Mouse (Mus musculus) urinary bladder, postnatal 36 days (tissue): ENCODE measurements around the gene Terb2.
A peak's percentile ranks its signal among the peaks of the same experiment; 100 is the strongest.
"Not testable (repeated sequence)": the region's sequence is repeated elsewhere in the genome, so short reads cannot be mapped to it uniquely, and the experiment has no call there.

ENCODE experiments used
- DNase-seq, 2 experiments: peaks; one replicate each; pipeline ENCODE4 v3.0.0; 2022; ENCODE audit warnings: low spot score in 2 of 2, mixed read lengths in 1 of 2

Terb2 gene

GRCm38 (mm10) chr2:122161542-122161941, 24.5 kb upstream of the Terb2 start:
- no peak for DNase-seq

- DNase-seq = no peak
These were observed 23.5 kb upstream of the Terb2 start for GRCm38 (mm10) chr2:122162529-122162928.

- DNase-seq = no peak
These were observed 22.5 kb upstream of the Terb2 start for GRCm38 (mm10) chr2:122163430-122164195.

- peak in 1 of 2 experiments; percentile 20 for DNase-seq
These were observed 21.8 kb upstream of the Terb2 start for GRCm38 (mm10) chr2:122164293-122164692.

GRCm38 (mm10) chr2:122171292-122171691, 14.8 kb upstream of the Terb2 start:
- DNase-seq = no peak

- DNase-seq = no peak
These were observed 13.9 kb upstream of the Terb2 start for GRCm38 (mm10) chr2:122172188-122172587.

GRCm38 (mm10) chr2:122180051-122180822, 5.8 kb upstream of the Terb2 start:
- no peak for DNase-seq

- no peak for DNase-seq
These were observed 986 bp upstream of the Terb2 start for GRCm38 (mm10) chr2:122185086-122185485.

- DNase-seq = no peak
These were observed 679 bp downstream of the Terb2 start for GRCm38 (mm10) chr2:122186751-122187150.

GRCm38 (mm10) chr2:122191849-122192248, 5.8 kb downstream of the Terb2 start:
- DNase-seq = no peak

GRCm38 (mm10) chr2:122194509-122194929, 8.4 kb downstream of the Terb2 start:
- DNase-seq = no peak

- DNase-seq = no peak
These were observed 15.4 kb downstream of the Terb2 start for GRCm38 (mm10) chr2:122201501-122201900.

- no peak for DNase-seq
These were observed 20.5 kb downstream of the Terb2 start for GRCm38 (mm10) chr2:122206440-122207107.

GRCm38 (mm10) chr2:122210534-122211228, 24.6 kb downstream of the Terb2 start:
- no peak for DNase-seq

- DNase-seq = not testable (repeated sequence)
These were observed 31.0 kb downstream of the Terb2 start for GRCm38 (mm10) chr2:122217075-122217474.

- DNase-seq = no peak
These were observed 32.2 kb downstream of the Terb2 start for GRCm38 (mm10) chr2:122218234-122218633.

GRCm38 (mm10) chr2:122221378-122221777, 35.3 kb downstream of the Terb2 start:
- DNase-seq = no peak

- DNase-seq = no peak
These were observed 35.7 kb downstream of the Terb2 start for GRCm38 (mm10) chr2:122221798-122222197.

GRCm38 (mm10) chr2:122222272-122222671, 36.2 kb downstream of the Terb2 start:
- DNase-seq = no peak

- no peak for DNase-seq
These were observed 37.6 kb downstream of the Terb2 start for GRCm38 (mm10) chr2:122223654-122224053.

GRCm38 (mm10) chr2:122230395-122230794, 44.3 kb downstream of the Terb2 start:
- peak in 1 of 2 experiments; percentile 35 for DNase-seq

GRCm38 (mm10) chr2:122231616-122232015, 45.5 kb downstream of the Terb2 start:
- no peak for DNase-seq
